Mouse (Mus musculus): ENCODE results near the gene Pard3.

GRCm38 (mm10) chr8:127320930-127321329 lies 257.2 kb downstream of the Pard3 start:
- no peak for TF ChIP-seq CTCF (IDR thresholded peaks at IDR 0.05; ENCODE audit: borderline replicate concordance, insufficient read depth, low read depth, low read length)
- no peak for TF ChIP-seq POLR2A (IDR thresholded peaks at IDR 0.05; ENCODE audit: borderline replicate concordance, insufficient read depth, low read length)

Measured in cerebellum, adult 2 months (tissue).